Mouse (Mus musculus): ENCODE results near the gene Ascc1.
A peak's percentile ranks its signal among the peaks of the same experiment; 100 is the strongest.
"Not testable (repeated sequence)": the region's sequence is repeated elsewhere in the genome, so short reads cannot be mapped to it uniquely, and the experiment has no call there.

The Ascc1 gene

GRCm38 (mm10) chr10:59977715-59978343, 24.8 kb upstream of the Ascc1 start:
- DNase-seq (ENCODE audit: low spot score in 2 of 2), result no peak

- DNase-seq (ENCODE audit: low spot score in 2 of 2), result no peak
These were observed 24.2 kb upstream of the Ascc1 start for GRCm38 (mm10) chr10:59978401-59978800.

- DNase-seq (ENCODE audit: low spot score in 2 of 2), result peak; percentile 56 to 88
These were observed 23.5 kb upstream of the Ascc1 start for GRCm38 (mm10) chr10:59978873-59979743.

DNA sequence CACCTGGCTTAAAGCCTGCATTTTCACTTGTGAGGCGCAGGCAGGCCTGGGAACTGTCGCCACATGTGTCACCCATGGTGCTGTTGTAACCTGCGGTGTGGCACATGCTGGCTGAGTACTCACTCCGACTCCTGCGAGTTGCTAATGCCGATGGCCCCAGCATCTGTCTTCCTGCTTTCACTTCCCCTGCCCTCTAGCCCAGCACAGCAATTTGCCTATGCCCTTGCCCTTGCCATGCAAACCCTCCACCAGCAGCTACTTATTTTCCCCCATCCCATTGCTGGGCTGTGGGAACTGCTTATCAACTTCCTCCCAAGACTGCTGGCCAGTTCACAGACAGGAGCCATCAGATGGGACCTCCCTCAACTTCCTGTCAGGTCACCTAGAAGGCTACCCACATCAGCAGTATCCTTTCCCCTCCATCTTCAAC, 21.8 kb upstream of the Ascc1 start:
- peak in 1 of 2 experiments; percentile 49 for DNase-seq (ENCODE audit: low spot score in 2 of 2)

DNA sequence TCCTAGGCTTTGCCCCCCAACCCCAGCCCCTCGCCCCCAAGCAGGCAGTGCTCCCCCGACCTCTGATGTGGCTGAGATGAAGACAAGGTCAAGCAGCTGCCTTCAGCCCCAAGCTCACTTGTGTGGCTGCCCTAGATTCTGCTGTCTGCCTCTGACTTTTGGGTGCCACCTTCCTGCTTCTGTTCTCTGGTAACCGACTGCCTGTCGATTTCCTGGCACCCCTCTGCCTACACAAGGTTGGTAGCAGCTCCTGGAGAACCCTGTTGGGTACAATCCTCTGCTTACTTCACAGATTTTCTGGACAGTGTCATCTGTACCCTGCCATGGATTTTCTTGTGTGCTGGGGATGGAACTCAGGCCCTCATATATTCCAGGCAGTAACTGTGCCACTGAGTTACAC, 21.3 kb upstream of the Ascc1 start:
- no peak for DNase-seq (ENCODE audit: low spot score in 2 of 2)

- DNase-seq (ENCODE audit: low spot score in 2 of 2), result no peak
These were observed 20.8 kb upstream of the Ascc1 start for GRCm38 (mm10) chr10:59981792-59982191.

DNA sequence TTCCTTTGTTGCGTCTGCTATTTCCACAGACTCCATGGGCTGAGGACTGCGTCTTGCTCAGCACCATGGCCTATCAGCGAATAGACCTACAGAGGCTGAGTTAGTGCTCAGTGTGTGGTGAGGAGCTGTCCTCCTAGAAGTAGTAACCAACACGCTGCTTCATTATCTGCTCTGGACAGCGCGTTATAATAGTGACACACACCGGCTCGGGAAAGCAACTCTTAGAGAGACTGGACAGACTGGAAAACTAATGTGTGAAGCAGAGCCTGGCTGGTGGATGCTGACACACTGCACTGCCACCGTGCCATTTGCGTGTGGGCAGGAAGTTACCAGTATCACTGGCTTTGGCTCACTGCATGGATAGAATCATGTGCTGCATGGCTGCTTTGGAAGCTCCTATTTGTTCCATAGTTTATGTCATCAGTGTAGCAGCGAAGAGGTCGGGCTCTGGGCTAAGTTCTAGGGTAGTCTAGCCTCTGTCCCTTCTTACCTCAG, 20.2 kb upstream of the Ascc1 start:
- no peak for DNase-seq (ENCODE audit: low spot score in 2 of 2)

GRCm38 (mm10) chr10:59988036-59988435, 14.6 kb upstream of the Ascc1 start:
- no peak for DNase-seq (ENCODE audit: low spot score in 2 of 2)

DNA sequence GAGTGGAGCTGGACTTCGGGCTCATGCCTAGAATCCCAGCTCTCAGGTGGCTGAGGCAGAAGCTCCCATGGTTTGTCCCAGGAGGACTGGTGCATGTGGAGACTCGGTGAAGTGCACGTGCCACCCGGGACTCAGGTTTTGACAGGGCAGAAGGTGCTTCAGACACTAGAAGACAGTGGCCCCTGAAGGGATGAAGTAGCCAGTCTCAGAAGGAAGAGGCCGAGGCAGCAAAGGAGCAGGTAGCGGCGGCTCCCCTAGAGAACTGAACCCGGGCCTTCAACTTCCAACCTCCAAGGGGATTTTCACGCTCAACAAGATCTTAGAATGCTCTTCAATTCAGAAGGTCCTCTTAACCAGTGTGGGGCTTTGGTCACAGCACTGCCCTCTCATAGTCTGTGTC, 12.2 kb upstream of the Ascc1 start:
- DNase-seq (ENCODE audit: low spot score in 2 of 2), result no peak

DNA sequence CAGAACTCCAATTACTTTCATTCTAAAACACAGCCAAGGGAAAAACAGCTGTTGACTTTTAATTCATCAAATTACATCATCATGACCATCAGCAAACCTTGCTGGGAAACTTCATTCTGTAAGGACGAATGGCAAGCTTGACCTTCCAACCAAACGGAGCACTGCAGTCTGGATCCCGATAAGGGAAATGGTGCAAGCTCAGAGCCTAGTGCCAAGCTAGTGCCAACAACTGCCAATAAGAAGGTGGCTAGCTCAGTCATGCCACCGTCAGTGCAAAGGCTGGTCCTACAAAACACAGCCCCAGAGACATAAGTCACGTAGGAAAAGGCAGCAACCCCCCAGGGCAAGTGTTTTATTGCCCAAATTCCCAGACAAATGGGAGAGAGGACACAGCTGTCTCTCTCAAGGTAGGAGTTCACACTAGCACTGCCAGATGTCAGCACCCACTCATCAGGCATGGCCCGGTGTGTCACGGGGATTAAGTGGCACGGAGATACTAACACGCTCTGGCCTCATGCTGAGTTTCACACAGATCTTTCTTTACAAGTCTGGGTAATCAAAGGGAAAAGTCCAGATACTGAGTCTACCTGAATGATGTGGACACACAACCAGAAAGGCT, 11.2 kb upstream of the Ascc1 start:
- DNase-seq (ENCODE audit: low spot score in 2 of 2), result no peak

DNA sequence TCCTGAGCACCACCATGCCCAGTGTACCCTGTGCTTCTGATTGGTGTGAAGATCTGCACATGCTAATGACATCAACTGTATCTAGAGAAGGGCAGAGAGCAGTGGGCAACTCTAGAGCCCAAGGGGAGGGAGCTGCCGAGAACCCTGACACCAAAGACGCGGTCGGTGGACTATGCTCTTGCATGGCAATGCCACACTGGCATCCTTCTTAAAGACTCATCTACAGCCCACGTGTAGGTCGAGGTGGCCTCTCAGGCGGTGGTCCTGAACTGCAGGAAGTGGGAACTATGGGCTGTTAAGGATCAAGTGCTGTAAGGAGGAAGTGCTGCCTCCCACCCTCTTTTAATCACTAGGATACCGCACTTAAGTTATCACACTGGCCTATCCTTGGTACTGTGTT, 10.6 kb upstream of the Ascc1 start:
- DNase-seq (ENCODE audit: low spot score in 2 of 2), result no peak

DNA sequence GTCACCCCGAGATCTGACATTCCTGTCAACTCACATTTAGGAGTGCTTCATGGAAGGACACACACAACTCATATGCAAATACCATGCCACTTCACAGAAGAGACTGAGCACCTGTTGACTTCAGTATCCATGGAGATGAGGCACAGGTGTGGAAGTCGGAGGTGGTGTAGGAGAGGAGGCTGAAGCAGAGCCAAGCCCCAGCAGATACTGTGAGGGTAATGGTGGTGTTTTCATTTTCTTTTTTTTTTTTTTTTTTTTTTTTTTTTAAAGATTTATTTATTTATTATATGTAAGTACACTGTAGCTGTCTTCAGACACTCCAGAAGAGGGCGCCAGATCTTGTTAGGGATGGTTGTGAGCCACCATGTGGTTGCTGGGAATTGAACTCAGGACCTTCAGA, 8.8 kb upstream of the Ascc1 start:
- DNase-seq (ENCODE audit: low spot score in 2 of 2), result not testable (repeated sequence)

GRCm38 (mm10) chr10:59995889-59996288, 6.7 kb upstream of the Ascc1 start:
- DNase-seq (ENCODE audit: low spot score in 2 of 2), result no peak

DNA sequence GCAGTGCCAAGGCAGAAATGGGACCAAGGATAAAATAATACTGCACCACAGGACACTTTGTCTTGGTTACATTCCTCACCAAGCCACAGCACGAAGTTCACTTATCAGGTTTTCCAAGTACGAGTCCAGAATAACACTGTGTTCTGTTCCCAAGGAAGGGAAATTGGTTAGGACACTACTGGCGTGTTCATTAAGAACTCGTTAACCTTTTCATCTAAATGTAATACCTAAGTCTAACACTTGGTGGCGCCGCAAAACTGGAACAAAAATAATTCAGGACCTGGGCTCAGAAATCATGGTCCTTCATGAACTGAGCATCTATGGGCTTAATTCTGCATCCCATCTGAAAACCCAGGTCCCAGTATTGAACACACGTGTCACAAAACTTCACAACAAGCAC, 5.0 kb upstream of the Ascc1 start:
- peak in 1 of 2 experiments; percentile 35 for DNase-seq (ENCODE audit: low spot score in 2 of 2)

DNA sequence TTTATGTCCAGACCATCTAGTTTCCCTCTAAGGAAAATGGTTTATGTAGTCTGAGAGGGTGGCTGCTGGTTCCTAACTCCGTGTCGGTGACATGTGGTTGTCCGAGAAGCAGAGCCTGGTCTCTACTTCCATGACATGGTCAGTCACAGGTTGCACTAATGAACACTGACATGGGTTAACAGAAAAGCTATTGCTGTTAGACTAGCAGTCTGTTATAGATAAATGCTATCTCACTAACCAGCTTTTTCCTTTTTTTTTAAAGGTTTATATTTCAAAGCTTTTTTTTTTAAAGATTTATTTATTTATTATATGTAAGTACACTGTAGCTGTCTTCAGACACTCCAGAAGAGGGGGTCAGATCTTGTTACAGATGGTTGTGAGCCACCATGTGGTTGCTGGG, 3.5 kb upstream of the Ascc1 start:
- no peak for DNase-seq (ENCODE audit: low spot score in 2 of 2)

DNA sequence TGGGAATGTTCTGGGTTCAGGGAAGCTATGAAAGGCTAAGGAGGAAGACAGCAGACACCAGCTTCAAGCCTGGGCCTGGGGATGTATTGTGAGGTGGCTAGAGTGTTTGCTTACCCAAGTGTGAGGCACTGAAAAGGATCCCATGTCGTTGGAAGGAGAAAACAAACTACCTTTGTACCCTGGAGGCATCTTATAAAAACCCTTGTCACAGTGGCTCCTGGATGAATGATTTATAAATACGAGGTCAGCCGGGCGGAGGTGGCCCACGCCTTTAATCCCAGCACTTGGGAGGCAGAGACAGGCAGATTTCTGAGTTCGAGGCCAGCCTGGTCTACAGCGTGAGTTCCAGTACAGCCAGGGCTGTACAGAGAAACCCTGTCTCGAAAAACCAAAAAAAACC, 942 bp upstream of the Ascc1 start:
- not testable (repeated sequence) for DNase-seq (ENCODE audit: low spot score in 2 of 2)

GRCm38 (mm10) chr10:60002203-60002602, 402 bp upstream of the Ascc1 start:
- DNase-seq (ENCODE audit: low spot score in 2 of 2), result peak in 1 of 2 experiments; percentile 10

DNA sequence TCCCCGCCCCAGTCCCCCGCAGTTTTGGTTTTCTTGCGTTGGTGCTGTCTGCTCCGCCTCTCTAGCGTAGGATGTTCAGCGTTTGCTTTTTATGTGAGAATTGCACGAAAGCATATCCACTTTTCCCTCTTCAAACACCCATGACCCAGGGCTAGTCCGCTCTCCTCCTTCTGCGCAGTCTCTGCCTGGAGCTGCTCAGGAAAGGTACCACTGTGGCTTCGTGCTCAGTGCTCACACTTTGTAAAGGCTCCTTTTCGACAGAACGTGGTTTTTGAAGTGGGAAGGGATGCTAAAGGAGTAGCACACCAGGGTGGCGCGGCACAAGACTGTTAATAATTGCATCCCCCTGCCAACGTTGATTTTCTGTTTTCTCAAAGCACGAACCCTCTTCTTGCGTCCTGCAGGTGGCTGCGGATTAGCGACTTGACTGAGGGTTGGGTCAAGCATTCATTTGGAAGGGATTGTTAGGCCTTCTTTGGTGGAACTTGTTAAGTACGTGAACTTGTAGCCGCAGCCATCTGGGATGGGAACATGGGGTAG, 678 bp downstream of the Ascc1 start:
- no peak for DNase-seq (ENCODE audit: low spot score in 2 of 2)

DNA sequence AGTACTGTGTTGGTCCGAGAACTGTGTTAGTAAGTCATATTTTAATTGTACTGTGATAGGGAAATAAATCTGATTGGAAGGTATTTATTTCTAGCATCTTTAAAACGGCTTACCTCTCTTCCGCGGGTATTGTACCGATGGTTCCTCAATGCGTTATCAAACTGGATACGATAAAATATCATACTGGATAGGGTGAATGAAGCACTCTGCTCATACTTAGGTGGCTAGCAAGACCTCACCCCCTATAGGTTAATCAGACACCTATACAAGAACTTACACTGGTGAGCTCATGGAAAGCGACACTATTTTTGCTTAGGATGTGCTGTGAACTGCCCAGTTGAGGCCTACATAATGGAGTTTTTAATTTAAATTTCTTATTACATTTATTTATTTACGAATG, 1.2 kb downstream of the Ascc1 start:
- no peak for DNase-seq (ENCODE audit: low spot score in 2 of 2)

DNA sequence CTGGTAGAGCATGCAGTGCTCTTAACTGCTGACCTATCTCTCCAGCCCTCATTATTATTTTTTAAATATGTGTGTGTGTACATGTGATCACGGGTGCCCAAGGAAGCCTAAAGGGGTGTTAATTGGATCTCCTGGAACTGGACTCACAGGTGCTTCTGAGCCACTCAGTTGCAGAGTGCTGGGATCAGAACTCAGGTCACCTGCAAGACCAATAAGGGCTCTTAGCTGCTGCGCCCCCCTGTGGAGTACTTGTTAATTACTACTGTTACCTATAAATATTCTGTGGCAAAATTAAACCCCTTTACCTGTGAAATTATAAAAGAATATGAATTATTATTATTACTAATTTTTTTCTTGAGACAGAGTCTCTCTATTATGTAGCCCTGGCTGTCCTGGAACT, 2.7 kb downstream of the Ascc1 start:
- no peak for DNase-seq (ENCODE audit: low spot score in 2 of 2)

- DNase-seq (ENCODE audit: low spot score in 2 of 2), result peak in 1 of 2 experiments; percentile 5
These were observed 6.5 kb downstream of the Ascc1 start for GRCm38 (mm10) chr10:60009115-60009514.

DNA sequence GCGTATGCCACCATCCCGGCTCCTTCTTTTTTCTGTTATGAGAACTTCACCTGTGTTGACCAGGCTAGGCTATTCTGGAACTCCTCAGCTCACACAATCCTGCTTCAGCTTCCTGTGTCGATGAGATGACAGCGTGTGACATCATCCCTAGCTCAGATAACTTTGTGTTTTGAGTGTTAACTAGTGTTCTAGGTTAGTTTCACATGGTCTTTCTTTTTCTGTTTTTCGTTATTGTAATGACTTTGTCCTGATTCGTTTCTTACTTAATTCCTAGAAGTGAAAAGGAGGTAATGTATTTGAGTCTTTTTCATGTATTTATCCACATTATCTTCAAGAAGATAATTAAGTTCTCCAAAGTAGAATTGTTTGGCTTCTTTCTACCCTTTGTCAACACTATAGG, 13.6 kb downstream of the Ascc1 start:
- no peak for DNase-seq (ENCODE audit: low spot score in 2 of 2)

All from urinary bladder, postnatal 36 days (tissue).